Mouse (Mus musculus) ovary, postnatal 14 days (tissue): ENCODE data around the gene Dcx.

Experiments used
- DNase-seq: peaks from one replicate; pipeline ENCODE4 v3.0.0; 2022; ENCODE audit warnings: low spot score

Dcx gene

DNA sequence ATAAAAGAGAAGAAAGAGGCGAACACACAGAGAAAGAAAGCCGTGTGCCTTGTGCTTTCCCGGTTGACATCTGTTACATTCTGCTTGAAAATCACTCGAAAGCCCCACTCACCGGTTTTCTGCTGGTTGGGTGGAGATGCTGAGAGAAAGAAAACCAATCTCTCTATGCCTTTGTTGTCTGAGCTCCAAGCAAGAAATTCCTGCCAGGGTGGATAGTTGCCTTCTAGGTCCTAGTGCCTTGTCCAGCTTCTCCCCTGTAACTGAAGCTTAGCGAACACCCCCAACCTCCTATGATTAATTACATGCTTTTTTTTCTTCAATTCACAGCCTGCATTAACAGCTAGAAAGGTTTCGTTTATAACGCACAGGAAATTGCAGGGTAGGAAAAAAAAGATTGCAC lies at the start of gene Dcx:
TSS of gene Dcx (minus strand) at position 354 of the 400 bp plus-strand sequence.
- DNase-seq = no peak

- DNase-seq = no peak
Observed at GRCm38 (mm10) chrX:143966249-143966648, 33.1 kb upstream of the Dcx start.

DNA sequence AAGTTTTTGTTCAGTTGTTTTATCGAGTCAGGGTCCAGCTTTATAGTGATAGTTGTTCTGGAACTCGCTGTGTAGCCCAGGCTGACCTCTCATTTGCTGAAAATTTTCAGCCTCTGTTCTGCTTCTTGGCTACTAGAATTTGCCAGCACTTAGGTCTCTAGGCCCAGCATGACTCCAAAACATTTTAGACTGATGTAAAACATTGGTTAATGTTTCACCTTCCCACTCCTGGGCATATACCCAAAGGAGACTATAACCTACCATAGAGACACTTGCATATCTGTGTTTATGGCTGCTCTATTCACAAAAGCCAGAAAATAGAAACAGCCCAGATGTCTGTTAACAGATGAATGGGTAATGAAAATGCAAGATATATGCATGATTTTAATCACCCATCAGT lies 560 bp upstream of the Dcx start:
- no peak for DNase-seq

- DNase-seq = no peak
Observed at GRCm38 (mm10) chrX:143932530-143932929, 581 bp downstream of the Dcx start.

GRCm38 (mm10) chrX:143931400-143932185 lies 1.5 kb downstream of the Dcx start:
- no peak for DNase-seq

DNA sequence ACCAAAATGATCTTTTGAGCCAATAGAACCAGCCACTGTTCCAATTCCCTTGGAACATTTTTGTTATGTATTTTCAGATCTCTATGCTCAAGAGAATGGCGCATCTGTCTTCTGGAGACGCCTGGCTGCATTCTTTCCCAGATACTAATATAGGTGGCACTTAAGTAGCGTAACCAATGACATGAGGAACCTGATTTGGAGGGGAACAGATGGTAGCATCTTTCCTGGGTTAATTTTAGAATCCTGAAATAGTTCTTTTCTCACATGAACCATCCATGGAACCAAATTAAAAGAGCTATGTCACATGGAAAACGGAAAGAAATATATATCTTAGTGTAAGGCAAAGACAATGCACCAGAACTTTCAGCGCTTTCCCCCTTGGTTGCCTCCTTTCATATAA lies 11.0 kb downstream of the Dcx start:
- no peak for DNase-seq

DNA sequence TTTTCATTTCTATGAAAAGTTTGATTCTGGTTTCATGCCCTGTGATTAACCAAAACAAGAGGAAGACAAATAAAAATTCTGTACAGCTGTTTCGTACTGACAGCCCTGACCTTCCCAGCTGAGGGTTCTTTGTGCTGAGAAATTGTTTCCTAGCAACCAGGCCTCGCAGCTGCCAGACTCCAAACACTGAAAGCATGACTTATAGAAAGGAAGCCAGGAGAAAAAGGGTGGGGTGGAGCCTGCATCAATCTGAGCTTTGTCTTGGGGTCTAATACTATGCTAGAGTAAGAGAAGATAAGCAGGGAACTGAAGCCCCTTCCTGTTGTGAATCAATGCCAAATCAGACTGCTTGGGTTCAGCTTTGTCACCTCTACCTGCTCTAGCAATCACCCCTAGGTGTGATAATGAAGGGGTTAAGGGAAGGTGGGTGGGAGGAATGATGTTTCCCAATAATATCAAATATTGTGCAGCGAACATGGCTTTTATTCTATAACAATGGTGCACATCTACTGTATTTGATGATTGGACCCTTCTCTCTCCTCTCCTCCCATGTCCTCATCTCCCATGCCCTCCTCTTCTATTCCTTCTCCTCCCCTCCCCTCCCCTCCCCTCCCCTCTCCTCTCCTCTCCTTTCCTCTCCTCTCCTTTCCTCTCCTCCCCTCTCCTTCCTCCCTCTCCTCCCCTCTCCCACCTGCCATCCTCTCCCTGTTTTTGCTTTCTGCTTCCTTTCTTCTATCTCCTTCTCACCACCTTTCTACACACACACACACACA lies 26.2 kb downstream of the Dcx start:
- DNase-seq = no peak

DNA sequence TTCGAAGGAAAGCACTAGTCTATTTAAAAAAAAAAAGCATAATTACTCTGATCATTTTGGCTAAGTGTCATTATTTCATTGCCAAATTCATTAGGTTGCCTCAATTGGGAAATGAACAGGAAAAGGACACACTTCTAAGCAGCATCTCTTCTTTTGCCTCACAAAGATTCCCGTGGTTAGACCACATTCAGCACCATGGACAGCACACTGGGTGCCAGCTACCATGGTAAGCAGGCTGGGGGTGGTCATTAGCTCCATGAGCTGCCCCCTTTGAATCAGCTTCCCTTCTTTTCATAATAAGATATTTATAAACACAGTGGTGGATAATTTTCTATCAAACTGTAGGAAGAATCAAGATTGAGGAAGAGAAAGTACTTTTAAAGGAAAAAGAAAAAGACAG lies 28.4 kb downstream of the Dcx start:
- peak; percentile 12 for DNase-seq

DNA sequence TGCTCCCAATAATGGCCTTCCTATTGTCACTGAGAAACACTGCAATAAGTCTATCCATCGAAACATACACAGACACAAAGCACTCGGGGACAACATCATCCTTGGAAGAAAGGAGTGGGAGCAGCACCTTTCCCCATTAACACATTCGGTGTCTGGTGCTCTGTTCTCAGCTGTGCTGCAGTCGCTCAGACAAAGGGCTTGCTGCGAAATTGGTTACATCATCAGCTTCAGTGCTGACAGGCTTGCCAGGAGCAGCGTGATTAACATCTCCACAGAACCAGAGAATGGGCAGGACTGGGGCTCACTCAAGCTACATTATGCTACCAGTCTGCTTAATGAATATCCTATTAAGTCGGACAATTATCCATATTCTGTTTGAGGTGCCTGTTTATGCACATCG lies 30.8 kb downstream of the Dcx start:
- no peak for DNase-seq

DNA sequence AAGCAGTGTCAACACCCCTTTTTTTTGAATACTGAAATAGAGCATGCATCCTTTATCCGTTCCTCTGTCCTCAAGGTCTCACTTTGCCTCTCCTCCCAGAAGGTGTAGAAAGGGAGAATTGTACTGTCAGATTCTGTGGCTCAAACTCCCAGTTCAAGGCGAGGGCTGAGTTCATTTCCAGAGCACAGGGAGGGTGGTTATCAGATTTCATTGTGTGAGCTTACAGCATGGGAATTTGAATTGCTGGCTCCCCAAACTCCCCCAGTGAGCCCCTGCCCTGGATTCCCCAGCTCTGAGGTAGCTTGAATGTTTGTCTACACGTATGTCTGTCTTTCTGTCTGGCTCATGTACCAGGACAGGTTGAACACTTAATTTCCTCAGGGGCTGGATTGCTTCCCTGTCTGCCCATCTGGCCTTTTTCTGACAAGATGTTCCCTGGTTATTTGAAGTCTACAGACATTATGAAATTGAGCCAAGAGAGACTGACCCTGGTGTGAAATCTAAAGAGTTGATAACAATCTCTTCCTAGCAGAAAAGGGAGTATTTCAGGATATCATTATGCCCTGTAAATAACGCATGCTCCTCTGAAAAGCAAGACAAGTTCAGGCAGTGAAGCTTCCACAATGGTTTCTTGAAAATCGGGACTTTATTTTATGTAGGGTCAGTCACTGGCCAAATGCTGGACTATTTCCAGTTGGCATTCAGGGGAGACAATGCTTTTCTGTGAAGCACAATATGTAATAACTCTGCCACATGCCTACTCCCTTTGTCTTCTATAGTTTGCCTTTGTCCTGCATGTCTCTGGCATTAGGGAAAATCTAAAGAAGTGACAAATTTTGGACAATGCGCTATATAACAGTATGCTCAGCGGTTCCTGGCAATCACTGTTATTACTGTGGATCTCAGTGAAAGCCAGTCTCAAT lies 35.5 kb downstream of the Dcx start:
- no peak for DNase-seq

DNA sequence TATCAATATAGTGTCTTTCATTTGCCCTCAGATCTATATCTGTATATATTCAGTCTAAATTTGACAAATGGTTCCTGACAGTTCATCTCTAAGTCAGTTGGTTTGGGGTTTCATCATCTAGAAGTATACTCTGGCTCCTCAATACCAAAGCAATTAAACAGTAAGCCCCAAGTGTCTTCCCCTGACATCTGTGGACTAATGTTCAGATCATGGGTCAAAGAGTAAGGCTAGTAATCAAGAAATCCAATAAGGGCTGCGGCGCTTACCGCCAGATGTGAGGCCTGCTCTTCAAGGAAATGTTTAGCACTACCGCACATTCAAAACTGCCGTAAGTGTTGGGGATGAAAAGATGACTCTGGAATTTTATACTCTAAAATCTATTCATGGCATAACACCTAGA lies 36.2 kb downstream of the Dcx start:
- DNase-seq = no peak

DNA sequence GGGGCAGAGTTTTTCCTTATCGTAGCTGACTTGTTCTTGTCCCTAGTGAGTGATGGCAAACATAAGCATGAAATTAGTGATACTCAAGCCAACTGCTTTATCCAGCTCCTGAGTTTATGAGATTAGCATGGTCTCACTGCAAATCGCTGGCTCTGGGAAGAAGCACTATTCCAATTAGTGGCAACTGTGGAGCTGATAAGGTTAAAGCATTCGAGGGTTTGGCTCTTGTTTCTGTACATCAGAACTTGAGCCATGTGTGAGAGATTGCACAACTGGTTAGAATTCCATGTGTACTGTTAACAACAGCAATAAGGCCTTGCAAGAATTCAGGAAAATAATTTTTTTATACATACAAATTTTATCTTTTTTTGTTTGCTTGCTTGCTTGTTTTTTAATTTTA lies 39.9 kb downstream of the Dcx start:
- DNase-seq = no peak

DNA sequence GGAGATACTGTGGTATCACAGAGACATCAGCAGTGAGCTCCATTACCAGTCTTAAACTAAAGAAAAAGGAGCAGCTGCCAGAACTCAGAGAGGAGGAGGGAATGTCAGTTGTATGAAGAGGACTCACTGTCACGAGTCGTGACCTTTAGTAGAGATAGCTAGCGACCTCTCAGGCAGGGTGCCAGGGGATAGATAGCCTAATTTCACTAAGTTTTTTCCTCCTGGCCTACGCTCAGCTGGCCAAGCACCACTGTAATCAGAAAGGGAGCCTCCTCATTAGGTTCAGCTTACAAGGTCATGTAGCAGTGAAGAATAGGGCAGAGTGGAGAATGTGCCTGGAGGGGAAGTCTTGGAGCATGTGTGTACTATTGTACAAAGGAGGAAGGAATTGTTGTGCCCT lies 47.3 kb downstream of the Dcx start:
- peak; percentile 22 for DNase-seq

DNA sequence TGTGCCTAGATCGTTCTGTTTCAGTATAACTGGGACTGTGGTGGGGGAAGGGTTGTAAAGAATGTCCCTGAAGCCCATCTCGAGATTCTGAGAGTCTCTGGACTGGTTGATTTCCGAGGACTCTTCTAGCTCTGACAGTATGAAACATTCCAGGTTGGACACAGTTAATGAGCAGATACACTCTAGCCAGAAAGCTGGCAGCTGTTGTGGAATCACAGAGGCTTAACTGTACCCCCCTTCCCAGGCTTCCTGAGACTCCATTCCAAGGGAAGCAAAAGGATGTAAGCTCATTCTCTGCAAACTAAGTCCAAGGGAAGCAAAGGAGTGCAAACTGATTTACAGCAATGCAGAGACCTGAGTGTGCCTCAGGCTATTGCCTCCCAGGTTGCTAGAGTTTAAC lies 48.2 kb downstream of the Dcx start:
- no peak for DNase-seq

- no peak for DNase-seq
Observed at GRCm38 (mm10) chrX:143884299-143884698, 48.8 kb downstream of the Dcx start.

DNA sequence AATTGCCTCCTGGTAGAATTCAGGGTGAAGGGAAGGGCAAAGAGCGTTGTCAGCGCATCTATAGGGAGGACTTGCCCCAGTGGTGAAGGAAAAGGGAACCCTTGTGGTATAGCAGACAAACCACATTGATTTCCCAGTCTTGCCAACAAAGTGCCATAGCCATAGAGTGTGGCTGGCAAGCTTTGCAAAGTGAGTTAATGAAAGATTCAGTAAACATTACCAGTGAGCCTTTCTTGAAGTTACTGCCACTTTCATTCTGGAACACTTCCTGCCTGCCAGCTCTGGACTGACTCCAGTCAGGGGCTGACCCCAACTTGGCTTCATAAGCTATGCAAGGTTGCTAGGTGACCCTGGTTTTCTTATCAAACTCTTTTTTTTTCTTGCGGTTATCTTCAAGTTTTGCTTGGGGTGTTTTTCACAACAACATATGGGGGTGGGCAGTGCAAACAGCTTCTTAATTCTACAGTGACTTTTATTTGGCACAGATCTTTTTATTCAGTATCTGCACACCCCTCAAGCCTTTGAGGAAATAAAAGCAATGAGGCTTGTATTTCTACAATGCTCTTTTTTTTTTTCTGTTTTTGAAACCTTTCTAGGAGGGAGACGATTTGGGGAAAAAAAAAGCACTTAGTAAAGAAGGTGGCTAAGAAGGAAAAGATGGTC lies 51.2 kb downstream of the Dcx start:
- DNase-seq = no peak

GRCm38 (mm10) chrX:143879631-143880030 lies 53.5 kb downstream of the Dcx start:
- no peak for DNase-seq

GRCm38 (mm10) chrX:143867129-143867664 lies 65.9 kb downstream of the Dcx start:
- no peak for DNase-seq

- no peak for DNase-seq
Observed at GRCm38 (mm10) chrX:143851351-143851750, 81.8 kb downstream of the Dcx start.

DNA sequence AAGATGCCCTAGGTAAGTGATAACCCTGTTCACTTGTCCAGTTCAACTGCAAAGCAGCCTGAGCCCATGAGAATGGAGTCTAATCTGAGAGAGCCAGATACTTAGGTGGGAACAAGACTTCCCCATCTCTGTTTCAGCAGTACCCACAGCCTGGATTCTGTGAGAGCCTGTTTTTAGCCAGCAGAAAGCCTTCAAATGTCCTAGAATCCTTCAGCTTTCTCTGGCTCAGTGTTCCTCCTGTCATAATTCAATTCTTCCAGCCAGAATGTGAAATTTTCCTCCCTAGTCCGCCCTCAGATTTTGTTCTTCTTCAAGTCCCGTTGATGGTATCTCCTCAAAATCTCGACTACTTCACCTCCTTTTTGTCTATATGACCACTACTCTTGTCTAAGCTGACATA lies 83.1 kb downstream of the Dcx start:
- no peak for DNase-seq

DNA sequence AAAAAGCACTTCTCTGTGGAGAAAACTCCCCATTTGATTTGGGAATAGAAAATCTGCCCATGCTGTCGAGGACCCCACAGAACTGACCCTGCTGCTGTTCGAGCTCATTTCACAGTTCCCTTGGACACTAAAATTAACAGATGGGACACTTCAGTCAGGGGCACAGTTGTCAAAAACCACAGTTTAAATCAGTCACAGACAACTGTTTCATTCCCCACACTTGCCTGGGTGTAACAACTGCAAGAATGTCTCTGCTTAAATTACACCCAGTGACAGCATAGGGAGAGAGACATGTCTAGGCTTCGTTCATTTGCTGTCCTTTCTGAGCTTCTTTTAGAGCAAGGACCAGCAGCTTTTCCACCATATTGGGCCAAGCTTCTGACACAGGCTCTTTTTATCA lies 86.5 kb downstream of the Dcx start:
- no peak for DNase-seq

DNA sequence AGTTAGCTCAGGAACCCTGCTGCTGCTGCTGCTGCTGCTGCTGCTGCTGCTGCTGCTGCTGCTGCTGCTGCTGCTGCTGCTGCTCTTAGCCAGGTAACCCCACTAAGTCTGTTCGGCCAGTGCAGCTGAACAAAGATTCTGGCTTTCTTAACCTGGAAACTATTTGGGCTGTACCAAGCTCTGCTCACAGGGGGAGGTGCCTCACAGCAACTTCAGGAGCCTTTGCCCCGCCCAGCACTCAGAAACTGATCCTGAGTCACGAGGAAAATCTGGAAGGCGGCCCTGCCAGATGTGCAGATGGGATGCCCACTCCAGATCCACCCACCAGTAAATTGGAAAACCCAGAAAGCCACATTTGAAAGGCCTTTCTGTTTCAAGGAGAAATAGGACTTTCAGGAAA lies 105.9 kb downstream of the Dcx start, which contains the start of gene Capn6:
TSS of gene Capn6 (minus strand) at position 203 of the 400 bp plus-strand sequence.
- DNase-seq = peak; percentile 2
